Mouse (Mus musculus) CH12.LX (cell line): ENCODE measurements around the gene Gnaz. TPM values are rescaled to one million over a fixed set of nuclear protein-coding genes. Genes with fewer than 3 reads are reported as not detected.
A peak's percentile ranks its signal among the peaks of the same experiment; 100 is the strongest.

Experiments used
- DNase-seq: peaks from one replicate; pipeline ENCODE4 v3.0.0-alpha.2; 2013; ENCODE audit errors: extremely low read depth
- H3K27ac ChIP-seq: 2 replicates; pipeline ENCODE4 v1.5.1; 2012; ENCODE audit warnings: low read depth, mild to moderate bottlenecking, control low read depth, moderate library complexity; ENCODE audit not compliant: insufficient read depth
- H3K27me3 ChIP-seq: replicated peaks from 2 replicates; pipeline ENCODE3; 2012; ENCODE audit warnings: inconsistent platforms
- H3K36me3 ChIP-seq, 2 experiments: replicated peaks in 1 of 2; 2 replicates each; pipeline versions ENCODE3 to v1.6.1; 2012; ENCODE audit warnings: inconsistent platforms in 1 of 2, low read length in 1 of 2, mild to moderate bottlenecking in 1 of 2, mixed read lengths in 1 of 2, moderate library complexity in 1 of 2; ENCODE audit not compliant: control insufficient read depth in 1 of 2, insufficient read depth in 1 of 2
- H3K4me1 ChIP-seq, 2 experiments: 2 replicates each; pipeline ENCODE4 v1.6.1; 2012; ENCODE audit warnings: inconsistent platforms in 1 of 2, moderate library complexity in 1 of 2; ENCODE audit not compliant: insufficient read depth in 2 of 2, control insufficient read depth in 1 of 2
- H3K4me2 ChIP-seq: 2 replicates; pipeline ENCODE4 v1.6.1; 2012; ENCODE audit warnings: low read depth, mild to moderate bottlenecking, control low read depth; ENCODE audit not compliant: poor library complexity, insufficient read depth, severe bottlenecking
- H3K4me3 ChIP-seq, 3 experiments: fragments of 150-350 bp in 1 of 3; sonication (generic) in 1 of 3; replicated peaks in 1 of 3; 2 replicates each; pipeline versions ENCODE3 to v1.5.1; 2011 to 2012; ENCODE audit warnings: low read depth in 2 of 3, low read length in 2 of 3, mild to moderate bottlenecking in 2 of 3, moderate library complexity in 2 of 3, control low read depth in 1 of 3, improper control_type of control experiment in 1 of 3, inconsistent platforms in 1 of 3, mixed read lengths in 1 of 3; ENCODE audit not compliant: poor library complexity in 1 of 3
- H3K79me2 ChIP-seq: replicated peaks from 2 replicates; pipeline ENCODE4 v1.6.1; 2012; ENCODE audit warnings: mild to moderate bottlenecking, moderate library complexity; ENCODE audit not compliant: control insufficient read depth, poor library complexity, insufficient read depth, severe bottlenecking; ENCODE audit errors: extremely low read depth
- H3K9ac ChIP-seq: 2 replicates; pipeline ENCODE4 v1.6.1; 2012; ENCODE audit warnings: low read depth, mild to moderate bottlenecking, control low read depth, moderate library complexity; ENCODE audit not compliant: insufficient read depth
- H3K9me3 ChIP-seq: replicated peaks from 2 replicates; pipeline ENCODE3; 2012; ENCODE audit warnings: low read length, inconsistent platforms, mixed read lengths
- CHD2 ChIP-seq: IDR thresholded peaks from 2 replicates; pipeline ENCODE4 v1.6.1; 2011; ENCODE audit warnings: low read length, improper control_type of control experiment
- CTCF ChIP-seq, 2 experiments: IDR thresholded peaks in 1 of 2; conservative IDR thresholded peaks in 1 of 2; 2 replicates each; pipeline ENCODE4 v1.5.1; 2011 to 2012; ENCODE audit warnings: low read depth in 2 of 2, low read length in 2 of 2, improper control_type of control experiment in 1 of 2, inconsistent platforms in 1 of 2, mild to moderate bottlenecking in 1 of 2, moderate library complexity in 1 of 2
- EP300 ChIP-seq: IDR thresholded peaks from 2 replicates; pipeline ENCODE4 v1.6.1; 2011; ENCODE audit warnings: low read length, improper control_type of control experiment
- IRF4 ChIP-seq: IDR thresholded peaks from 2 replicates; pipeline ENCODE4 v1.6.1; 2014; ENCODE audit warnings: low read depth, mild to moderate bottlenecking, inconsistent platforms, low read length, improper control_type of control experiment
- KAT2A ChIP-seq: IDR thresholded peaks from 2 replicates; pipeline ENCODE4 v1.6.1; 2012; ENCODE audit warnings: low read length, improper control_type of control experiment, inconsistent platforms; ENCODE audit not compliant: insufficient replicate concordance
- MAX ChIP-seq: IDR thresholded peaks from 2 replicates; pipeline ENCODE4 v1.6.1; 2011; ENCODE audit warnings: low read length, improper control_type of control experiment
- MXI1 ChIP-seq: IDR thresholded peaks from 2 replicates; pipeline ENCODE4 v1.6.1; 2011; ENCODE audit warnings: mild to moderate bottlenecking, low read depth, low read length, improper control_type of control experiment
- MYC ChIP-seq: IDR thresholded peaks from 2 replicates; pipeline ENCODE4 v1.6.1; 2011; ENCODE audit warnings: low read depth, mild to moderate bottlenecking, improper control_type of control experiment, low read length
- NELFE ChIP-seq: IDR thresholded peaks from 2 replicates; pipeline ENCODE4 v1.6.1; 2011; ENCODE audit warnings: low read depth, low read length, improper control_type of control experiment
- POLR2AphosphoS2 ChIP-seq: IDR thresholded peaks from 2 replicates; pipeline ENCODE4 v1.6.1; 2011; ENCODE audit warnings: low read depth, low read length, improper control_type of control experiment
- RAD21 ChIP-seq: IDR thresholded peaks from 2 replicates; pipeline ENCODE4 v1.6.1; 2011; ENCODE audit warnings: low read depth, mild to moderate bottlenecking, low read length, improper control_type of control experiment, moderate library complexity
- RCOR1 ChIP-seq: conservative IDR thresholded peaks from 2 replicates; pipeline ENCODE4 v1.6.1; 2012; ENCODE audit warnings: low read depth, mild to moderate bottlenecking, inconsistent platforms, low read length, improper control_type of control experiment
- SIN3A ChIP-seq: IDR thresholded peaks from 2 replicates; pipeline ENCODE4 v1.6.1; 2012; ENCODE audit warnings: low read length, improper control_type of control experiment, inconsistent platforms
- SMC3 ChIP-seq: IDR thresholded peaks from 2 replicates; pipeline ENCODE4 v1.6.1; 2011; ENCODE audit warnings: low read depth, low read length, improper control_type of control experiment
- TCF12 ChIP-seq: IDR thresholded peaks from 2 replicates; pipeline ENCODE4 v1.6.1; 2014; ENCODE audit warnings: low read depth, mild to moderate bottlenecking, inconsistent platforms, low read length, improper control_type of control experiment
- UBTF ChIP-seq: IDR thresholded peaks from 2 replicates; pipeline ENCODE4 v1.6.1; 2012; ENCODE audit warnings: low read depth, mild to moderate bottlenecking, inconsistent platforms, low read length, improper control_type of control experiment, moderate library complexity
- USF1 ChIP-seq: IDR thresholded peaks from 2 replicates; pipeline ENCODE4 v1.6.1; 2014; ENCODE audit warnings: low read depth, mild to moderate bottlenecking, inconsistent platforms, low read length, improper control_type of control experiment
- ZC3H11A ChIP-seq: IDR thresholded peaks from 2 replicates; pipeline ENCODE4 v1.6.1; 2012; ENCODE audit warnings: low read depth, mild to moderate bottlenecking, inconsistent platforms, low read length, improper control_type of control experiment
- dilution Hi-C: fragments of 300-500 bp; cut with MboI; formaldehyde crosslinking; loops from 2 replicates; pipeline ENCODE4 v1.14.3; 2020; ENCODE audit warnings: low sequenced_read_pairs; ENCODE audit not compliant: extremely low pct_unique_long_range_greater_than_20kb, extremely low pct_ligation_motif_present
- in situ Hi-C: fragments of 300-500 bp; cut with MboI; formaldehyde crosslinking; loops from 3 replicates; pipeline ENCODE4 v1.14.3; 2019; ENCODE audit warnings: low sequenced_read_pairs, low pct_ligation_motif_present, low pct_unique_long_range_greater_than_20kb, mixed read lengths
- polyA plus RNA-seq: library from polyadenylated mRNA; unstranded; fragments of >175 nt; gene quantifications from 2 replicates; pipeline ENCODE4 v1.2.1, GENCODE M21; 2012; ENCODE audit warnings: low read depth; ENCODE audit not compliant: insufficient read length
- total RNA-seq, 2 experiments: library from RNA; depleted of rRNA; stranded (reverse); fragments of 300-350 nt in 1 of 2; fragments of >200 nt in 1 of 2; gene quantifications; 2 replicates each; pipeline ENCODE4 v1.2.3; 2012 to 2014

Gnaz gene
- total and polyA plus RNA-seq, 3 experiments: 2.7 to 36.9 (median 5.5) TPM

DNA sequence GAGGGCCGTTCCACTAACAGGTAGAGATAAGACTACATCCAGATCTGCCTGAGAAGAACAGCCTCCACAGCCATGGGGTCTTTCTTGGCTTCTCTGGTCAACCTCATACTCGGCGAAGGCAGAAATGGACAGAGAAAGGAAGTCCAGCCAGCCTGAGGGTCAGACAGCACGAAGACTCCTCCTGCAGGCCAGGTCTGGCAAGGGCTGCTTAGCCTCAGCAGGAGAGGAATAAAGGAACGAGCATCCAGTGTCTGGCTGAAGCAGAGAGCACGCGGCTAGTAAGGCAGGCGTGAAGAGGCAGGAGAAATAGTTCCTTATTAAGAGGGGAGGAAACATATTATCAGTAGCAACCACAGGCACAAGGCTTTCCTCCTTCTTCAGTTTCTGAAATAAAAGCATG lies 16.2 kb downstream of the Gnaz start:
- no peak overlapping the region for H3K9ac ChIP-seq
- no peaks in the 10 kb centered on the region; the same call in 1 of the 2 replicates for H3K79me2 ChIP-seq
- no peak overlapping the region for H3K27ac ChIP-seq
- TF ChIP-seq RAD21: peak; percentile 16
- TF ChIP-seq CTCF (conservative IDR thresholded peaks at IDR 0.05 in 1 of 2, IDR thresholded peaks at IDR 0.05 in 1 of 2; ENCODE audit: low read depth in 2 of 2, low read length in 2 of 2): peak in 1 of 2 experiments; percentile 31; a peak in 2 of 4 replicates
- TF ChIP-seq SMC3: peak; percentile 30; the same call in 1 of the 2 replicates
- TF ChIP-seq RCOR1: no peak
- H3K9me3 ChIP-seq: no peaks in the 10 kb centered on the region
- no peak overlapping the region for H3K4me3 ChIP-seq
- peaks cover 19 to 35% of the 10 kb centered on the region in 2 experiments for H3K36me3 ChIP-seq
- in situ Hi-C loops (no loop called here), dilution Hi-C loops (no loop called here)
- H3K4me2 ChIP-seq: no peak overlapping the region
- H3K4me1 ChIP-seq: peaks cover 3 to 18% of the 10 kb centered on the region in 2 experiments; a peak in 3 of 4 replicates
- DNase-seq: no peak
- no peaks in the 10 kb centered on the region for H3K27me3 ChIP-seq

DNA sequence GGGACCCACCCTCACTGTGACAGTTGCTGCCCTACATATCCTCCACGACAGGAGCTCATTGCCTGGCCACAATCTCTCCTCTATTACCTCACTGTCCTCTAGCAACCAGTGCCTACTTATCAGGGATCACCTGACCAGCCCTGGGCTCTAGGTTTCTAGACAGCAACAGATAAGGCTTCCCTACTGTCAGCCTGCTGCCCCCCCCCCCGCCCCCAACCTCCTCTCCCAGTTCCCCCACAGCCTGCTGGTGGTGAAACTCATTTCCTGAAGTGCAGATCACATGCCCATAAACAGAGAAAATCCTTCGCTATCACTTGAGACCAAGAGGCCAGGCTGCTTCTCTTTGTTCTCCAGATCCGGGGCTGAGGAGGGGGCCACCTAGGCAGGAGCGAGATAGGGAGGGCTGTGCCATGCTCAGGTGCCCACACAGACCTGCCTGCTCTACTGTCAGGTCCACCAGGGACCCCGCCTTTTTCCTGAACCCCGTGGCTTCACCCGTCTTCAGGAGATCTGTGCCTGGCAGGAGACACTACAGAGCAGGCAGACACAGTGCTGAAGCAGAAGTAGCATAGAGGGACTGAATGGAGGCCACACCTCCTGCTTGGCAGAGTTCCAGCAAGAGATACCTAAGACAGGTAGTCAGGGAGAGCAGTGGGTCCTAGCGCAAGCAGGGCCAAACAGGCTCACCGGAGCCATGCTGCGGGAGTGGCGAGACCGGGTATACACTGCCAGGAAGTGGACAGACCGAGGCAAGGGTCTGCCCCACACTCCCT lies 20.9 kb downstream of the Gnaz start:
- TF ChIP-seq NELFE (no peak), UBTF (no peak), USF1 (no peak)
- Histone ChIP-seq H3K36me3 (peaks cover 42 to 44% of the 10 kb centered on the region in 2 experiments), H3K9me3 (no peaks in the 10 kb centered on the region), H3K79me2 (no peaks in the 10 kb centered on the region; the same call in none of the 2 replicates), H3K4me1 (peaks cover 6 to 23% of the 10 kb centered on the region in 2 experiments), H3K4me2 (no peak overlapping the region), H3K9ac (no peak overlapping the region), H3K27ac (no peak overlapping the region), H3K4me3 (no peak overlapping the region), H3K27me3 (no peaks in the 10 kb centered on the region)
- no peak for DNase-seq
- in situ Hi-C loops: no loop called here
- dilution Hi-C loops: no loop called here

DNA sequence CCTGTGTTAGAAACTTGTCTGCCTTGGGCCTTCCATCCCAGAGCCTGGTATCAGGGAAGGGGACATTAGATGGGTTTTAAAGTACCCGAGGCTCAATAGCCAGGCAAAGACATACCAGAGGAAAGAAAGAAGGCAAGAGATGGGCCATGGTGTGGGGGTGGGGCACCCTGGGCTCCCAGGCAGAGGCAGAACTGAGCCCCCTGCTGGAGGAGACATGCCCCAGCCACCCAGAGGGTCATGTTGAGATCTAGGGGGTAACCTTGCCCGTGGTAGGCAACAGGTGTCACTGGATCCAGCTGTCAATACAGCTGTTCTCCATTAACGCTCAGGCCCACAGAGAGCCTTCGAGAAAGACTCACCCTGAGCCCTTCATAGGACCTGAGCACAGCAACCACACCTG lies 22.8 kb downstream of the Gnaz start:
- in situ Hi-C loops: no loop called here
- H3K9ac ChIP-seq: no peak overlapping the region
- H3K4me1 ChIP-seq: peaks cover 6 to 25% of the 10 kb centered on the region in 2 experiments
- peak; percentile 51 for DNase-seq
- no peak overlapping the region for H3K4me2 ChIP-seq
- H3K79me2 ChIP-seq: no peaks in the 10 kb centered on the region; the same call in none of the 2 replicates
- H3K27ac ChIP-seq: no peak overlapping the region
- dilution Hi-C loops: no loop called here
- TF ChIP-seq RAD21 (peak; percentile 48), ZC3H11A (no peak), RCOR1 (no peak), CHD2 (peak; percentile 49), MXI1 (no peak), CTCF (conservative IDR thresholded peaks at IDR 0.05 in 1 of 2, IDR thresholded peaks at IDR 0.05 in 1 of 2; ENCODE audit: low read depth in 2 of 2, low read length in 2 of 2) (peak in 1 of 2 experiments; percentile 72; a peak in 2 of 4 replicates), SIN3A (no peak), TCF12 (peak; percentile 20; the same call in 1 of the 2 replicates), SMC3 (peak; percentile 80), IRF4 (no peak; the same call in 1 of the 2 replicates), KAT2A (no peak), POLR2AphosphoS2 (no peak), MYC (no peak), MAX (no peak), EP300 (no peak)
- H3K36me3 ChIP-seq: peaks cover 44 to 45% of the 10 kb centered on the region in 2 experiments
- H3K9me3 ChIP-seq: no peaks in the 10 kb centered on the region
- peaks cover 1% of the 10 kb centered on the region for H3K27me3 ChIP-seq
- no peak overlapping the region for H3K4me3 ChIP-seq
